Mouse (Mus musculus) hindbrain, postnatal 0 days (tissue): ENCODE results near the gene Arhgap15. TPM values are rescaled to one million over a fixed set of nuclear protein-coding genes. Genes with fewer than 3 reads are reported as not detected.

ENCODE experiments used
- ATAC-seq: fragments of 200-750 bp; cut with Nextera tagmentation; 2 replicates; pipeline ENCODE4 v1.8.0; 2017; ENCODE audit warnings: mild to moderate bottlenecking, moderate TSS enrichment, moderate library complexity
- DNase-seq: peaks from one replicate; pipeline ENCODE4 v3.0.0-alpha.2; 2015; ENCODE audit warnings: low spot score
- H3K27ac ChIP-seq: fragments of 300-500 bp; sonication (generic); 2 replicates; pipeline ENCODE4 v1.5.1; 2014; ENCODE audit warnings: mild to moderate bottlenecking
- H3K27me3 ChIP-seq: fragments of 300-500 bp; sonication (generic); 2 replicates; pipeline ENCODE4 v1.6.1; 2014; ENCODE audit warnings: low read length, mixed read lengths; ENCODE audit not compliant: insufficient read depth
- H3K36me3 ChIP-seq: fragments of 300-500 bp; sonication (generic); 2 replicates; pipeline ENCODE4 v1.6.1; 2014; ENCODE audit warnings: low read length, mixed read lengths; ENCODE audit not compliant: insufficient read depth
- H3K4me1 ChIP-seq: fragments of 300-500 bp; sonication (generic); 2 replicates; pipeline ENCODE4 v1.6.1; 2014; ENCODE audit warnings: antibody characterized with exemption, low read length, mixed read lengths; ENCODE audit not compliant: insufficient read depth
- H3K4me2 ChIP-seq: fragments of 300-500 bp; sonication (generic); 2 replicates; pipeline ENCODE4 v1.6.1; 2014; ENCODE audit warnings: low read depth, mild to moderate bottlenecking, low read length, moderate library complexity, mixed read lengths
- H3K4me3 ChIP-seq: fragments of 300-500 bp; sonication (generic); 2 replicates; pipeline ENCODE4 v1.5.1; 2014; ENCODE audit warnings: low read length
- H3K9ac ChIP-seq: fragments of 300-500 bp; sonication (generic); replicated peaks from 2 replicates; pipeline ENCODE4 v1.6.1; 2014; ENCODE audit warnings: mild to moderate bottlenecking, low read length, moderate library complexity, mixed read lengths
- H3K9me3 ChIP-seq: fragments of 300-500 bp; sonication (generic); 2 replicates; pipeline ENCODE4 v1.6.1; 2016; ENCODE audit warnings: low read length, mixed read lengths
- CTCF ChIP-seq: IDR thresholded peaks from 2 replicates; pipeline ENCODE4 v1.5.1; 2016; ENCODE audit warnings: antibody characterized with exemption, control low read depth, low read depth
- WGBS: fragments of 180-500 bp; shearing (Covaris S2); extraction: QIAGEN DNeasy Blood & Tissue Kit; methylation state at CpG from one replicate; pipeline ENCODE4 v1.1.7; 2014; 5-methylcytosine and 5-hydroxymethylcytosine counted together
- polyA plus RNA-seq: library from polyadenylated mRNA; unstranded; fragments of >200 nt; fragmentation: Nextera tagmentation; extraction: Ambion mirVana; gene quantifications from 2 replicates; pipeline ENCODE4 v1.2.1, GENCODE M21; 2015
- total RNA-seq: library from RNA; depleted of rRNA; stranded (reverse); fragments of >200 nt; gene quantifications from 2 replicates; pipeline ENCODE4 v1.2.3, GENCODE M21; 2014

The Arhgap15 gene
- total and polyA plus RNA-seq, 2 experiments from 2014 or later, result 2.0 to 4.0 TPM

GRCm38 (mm10) chr2:43949775-43950492, 201.3 kb downstream of the Arhgap15 start:
- no peak for ATAC-seq
- H3K9me3 ChIP-seq, result no peaks in the 10 kb centered on the region
- no peak for DNase-seq
- no peak overlapping the region for H3K27ac ChIP-seq
- 82% methylated on average over 13 of the region's 13 CpGs for WGBS
- no peak overlapping the region for H3K4me3 ChIP-seq
- no peak overlapping the region for H3K9ac ChIP-seq
- H3K27me3 ChIP-seq, result no peaks in the 10 kb centered on the region
- H3K4me1 ChIP-seq, result no peaks in the 10 kb centered on the region
- no peak overlapping the region for H3K4me2 ChIP-seq
- TF ChIP-seq CTCF, result no peak
- no peaks in the 10 kb centered on the region for H3K36me3 ChIP-seq

DNA sequence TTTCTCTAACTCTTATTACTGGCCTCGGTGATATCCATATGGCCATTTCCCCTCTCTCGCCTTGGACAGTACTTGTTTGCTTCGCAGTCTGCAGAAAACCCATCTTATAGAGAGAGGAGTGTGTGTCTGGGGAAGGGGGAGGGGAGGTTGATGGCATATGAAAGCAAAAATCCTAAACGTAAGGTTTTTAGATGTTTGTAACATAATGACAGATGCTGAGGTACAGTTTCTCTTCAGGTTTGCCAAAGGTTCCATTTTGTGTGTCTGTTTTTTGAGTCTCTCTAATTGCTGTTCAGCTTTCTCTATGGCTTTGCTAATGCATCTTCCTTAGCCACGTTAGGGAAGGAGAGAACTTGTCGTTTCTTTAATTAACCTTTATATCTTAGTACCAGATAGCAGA, 202.1 kb downstream of the Arhgap15 start:
- Histone ChIP-seq H3K27me3 (no peaks in the 10 kb centered on the region), H3K9me3 (no peaks in the 10 kb centered on the region), H3K4me2 (no peak overlapping the region), H3K4me1 (no peaks in the 10 kb centered on the region), H3K27ac (no peak overlapping the region), H3K9ac (no peak overlapping the region), H3K36me3 (no peaks in the 10 kb centered on the region), H3K4me3 (no peak overlapping the region)
- WGBS, result 76% methylated on average over 6 of the region's 6 CpGs
- no peak for TF ChIP-seq CTCF
- DNase-seq (no peak), ATAC-seq (no peak)

DNA sequence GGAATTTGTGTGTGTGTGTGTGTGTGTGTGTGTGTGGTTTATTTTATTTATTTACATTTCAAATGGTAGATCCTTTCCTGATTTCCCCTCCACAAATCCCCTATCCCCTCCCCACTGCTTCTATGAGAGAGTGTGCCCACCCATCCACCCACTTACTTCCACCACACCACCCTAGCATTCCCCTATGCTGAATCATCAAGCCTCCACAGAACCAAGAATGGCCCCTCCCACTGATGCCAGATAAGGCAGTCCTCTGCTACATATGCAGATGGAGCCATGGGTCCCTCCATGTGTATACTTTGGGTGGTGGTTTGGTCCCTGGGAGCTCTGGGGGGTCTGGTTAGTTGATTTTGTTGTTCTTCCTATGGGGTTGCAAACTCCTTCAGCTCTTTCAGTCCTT, 210.6 kb downstream of the Arhgap15 start:
- Histone ChIP-seq H3K4me2 (no peak overlapping the region), H3K9ac (no peak overlapping the region), H3K9me3 (no peaks in the 10 kb centered on the region), H3K36me3 (no peaks in the 10 kb centered on the region), H3K27me3 (no peaks in the 10 kb centered on the region), H3K27ac (no peak overlapping the region), H3K4me3 (no peak overlapping the region), H3K4me1 (no peaks in the 10 kb centered on the region)
- TF ChIP-seq CTCF, result no peak
- ATAC-seq, result no peak
- DNase-seq, result no peak

- H3K9ac ChIP-seq, result no peak overlapping the region
- H3K4me3 ChIP-seq, result no peak overlapping the region
- no peak for ATAC-seq
- 82% methylated on average over 5 of the region's 5 CpGs for WGBS
- H3K27ac ChIP-seq, result no peak overlapping the region
- TF ChIP-seq CTCF, result no peak
- H3K27me3 ChIP-seq, result no peaks in the 10 kb centered on the region
- no peak for DNase-seq
- no peaks in the 10 kb centered on the region for H3K4me1 ChIP-seq
- H3K36me3 ChIP-seq, result no peaks in the 10 kb centered on the region
- H3K9me3 ChIP-seq, result no peaks in the 10 kb centered on the region
- H3K4me2 ChIP-seq, result no peak overlapping the region
Measured at GRCm38 (mm10) chr2:43962466-43962865, 213.8 kb downstream of the Arhgap15 start.

- DNase-seq, result no peak
- WGBS, result 38% methylated on average over 4 of the region's 4 CpGs
- Histone ChIP-seq H3K9me3 (no peaks in the 10 kb centered on the region), H3K27me3 (no peaks in the 10 kb centered on the region), H3K27ac (no peak overlapping the region), H3K9ac (no peak overlapping the region), H3K36me3 (no peaks in the 10 kb centered on the region), H3K4me2 (no peak overlapping the region), H3K4me3 (no peak overlapping the region), H3K4me1 (no peaks in the 10 kb centered on the region)
- no peak for TF ChIP-seq CTCF
- ATAC-seq, result no peak
Measured at GRCm38 (mm10) chr2:43968581-43968980, 220.0 kb downstream of the Arhgap15 start.

GRCm38 (mm10) chr2:43977732-43978131, 229.1 kb downstream of the Arhgap15 start:
- Histone ChIP-seq H3K9ac (no peak overlapping the region), H3K27ac (no peak overlapping the region), H3K4me2 (0 out of 2 replicates have a peak overlapping the region, but pooled peaks have one; percentile 8), H3K27me3 (no peaks in the 10 kb centered on the region), H3K36me3 (no peaks in the 10 kb centered on the region), H3K9me3 (no peaks in the 10 kb centered on the region), H3K4me1 (no peaks in the 10 kb centered on the region), H3K4me3 (no peak overlapping the region)
- no peak for ATAC-seq
- no peak for TF ChIP-seq CTCF
- peak; percentile 10 for DNase-seq
- WGBS, result 71% methylated on average over 11 of the region's 11 CpGs

GRCm38 (mm10) chr2:43978177-43979013, 229.8 kb downstream of the Arhgap15 start:
- no peak overlapping the region for H3K4me2 ChIP-seq
- WGBS, result 68% methylated on average over 13 of the region's 13 CpGs

More at GRCm38 (mm10) chr2:43978177-43979013, 229.8 kb downstream of the Arhgap15 start:
- no peak for TF ChIP-seq CTCF
- ATAC-seq, result no peak
- DNase-seq, result no peak
- Histone ChIP-seq H3K4me3 (no peak overlapping the region), H3K9me3 (no peaks in the 10 kb centered on the region), H3K27me3 (no peaks in the 10 kb centered on the region), H3K27ac (no peak overlapping the region), H3K9ac (no peak overlapping the region), H3K36me3 (no peaks in the 10 kb centered on the region), H3K4me1 (no peaks in the 10 kb centered on the region)
